Mouse (Mus musculus) lung, postnatal 0 days (tissue): ENCODE data around the gene Vmn2r124.
"Not testable (repeated sequence)": the region's sequence is repeated elsewhere in the genome, so short reads cannot be mapped to it uniquely, and the experiment has no call there.

Experiments
- CTCF ChIP-seq: IDR thresholded peaks from 2 replicates; pipeline ENCODE4 v1.5.1; 2016; ENCODE audit warnings: antibody characterized with exemption, mild to moderate bottlenecking
- EP300 ChIP-seq: IDR thresholded peaks from 2 replicates; pipeline ENCODE4 v1.6.1; 2016; ENCODE audit warnings: antibody characterized with exemption, mild to moderate bottlenecking, control low read depth

DNA sequence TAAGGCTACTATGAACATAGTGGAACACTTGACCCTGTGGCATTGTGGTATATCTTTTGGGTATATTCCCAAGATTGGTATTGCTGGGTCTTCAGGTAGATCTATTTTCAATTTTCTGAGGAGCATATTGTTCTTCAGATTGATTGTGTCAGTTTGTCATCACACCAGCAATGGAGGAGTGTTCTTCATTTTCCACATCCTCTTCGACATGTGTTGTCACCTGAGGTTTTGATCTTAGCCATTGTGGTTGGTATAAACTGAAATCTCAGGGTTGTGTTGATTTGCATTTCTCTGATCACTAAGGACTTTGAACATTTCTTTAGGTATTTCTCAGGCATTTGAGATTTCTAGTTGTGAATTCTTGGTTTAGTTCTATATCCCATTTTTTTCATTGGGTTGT is 46.4 kb downstream of the Vmn2r124 start:
- not testable (repeated sequence) for TF ChIP-seq CTCF, EP300
